Mouse (Mus musculus) neutrophil, adult 5-6 weeks (primary cell): Measurements from ENCODE around the gene Pemt. TPM values are rescaled to one million over a fixed set of nuclear protein-coding genes. Genes with fewer than 3 reads are reported as not detected.
A peak's percentile ranks its signal among the peaks of the same experiment; 100 is the strongest.

Experiments
- ATAC-seq: fragments of 151-379, 151-347 bp; 2 replicates; pipeline ENCODE4 v1.8.0; 2017; ENCODE audit warnings: mild to moderate bottlenecking, moderate TSS enrichment; ENCODE audit not compliant: insufficient number of reproducible peaks, poor library complexity, low FRiP score, severe bottlenecking; ENCODE audit errors: extremely low read depth
- total RNA-seq: library from RNA; stranded (forward); fragments of 200-1000 nt; gene quantifications from 2 replicates; pipeline ENCODE4 v1.2.3, GENCODE M21; 2017

Gene Pemt
- total RNA-seq, 1 experiment from 2014 or later = not detected

- ATAC-seq = no peak
These were observed 13.7 kb upstream of the Pemt start for GRCm38 (mm10) chr11:60060026-60060425.

GRCm38 (mm10) chr11:60058441-60058840 lies 12.2 kb upstream of the Pemt start:
- no peak for ATAC-seq

DNA sequence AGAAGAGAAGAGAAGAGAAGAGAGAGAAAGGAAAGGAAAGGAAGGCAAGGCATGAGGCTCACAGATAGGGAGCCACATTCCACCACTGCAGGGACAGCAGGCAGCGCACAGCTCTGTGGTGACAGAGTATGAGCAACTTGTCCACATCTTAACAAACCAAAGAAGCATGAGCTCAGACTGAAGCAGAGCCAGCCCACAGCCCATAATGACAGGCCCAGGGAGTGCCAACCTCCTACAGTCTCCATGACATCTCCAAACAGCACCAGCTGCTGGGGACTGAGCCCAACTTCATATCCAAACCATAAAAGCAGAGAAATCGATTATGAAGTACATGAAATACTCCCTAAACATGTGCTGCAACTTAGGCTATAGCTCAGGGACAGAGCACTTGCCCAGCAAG lies 11.7 kb upstream of the Pemt start:
- no peak for ATAC-seq

GRCm38 (mm10) chr11:60056520-60056919 lies 10.2 kb upstream of the Pemt start:
- ATAC-seq = no peak

DNA sequence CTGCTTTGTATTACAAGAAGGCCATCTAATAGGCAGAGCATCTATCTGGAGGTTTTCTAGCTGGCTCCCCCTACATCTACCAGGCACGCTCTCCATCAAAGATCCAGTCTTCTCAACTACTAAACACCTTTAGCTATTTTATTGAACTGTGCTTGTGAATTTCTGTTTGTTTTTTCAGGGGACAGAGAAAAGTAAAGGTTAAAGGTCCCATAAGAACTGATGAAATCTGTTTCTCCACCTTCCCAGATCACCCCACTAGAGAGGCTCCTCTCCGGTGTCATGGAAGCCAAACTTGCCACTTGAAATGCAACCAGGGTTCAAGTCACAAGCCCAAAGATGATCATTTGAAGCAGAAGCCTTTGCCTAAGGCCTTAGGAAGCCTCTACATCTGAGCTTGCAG lies 2.6 kb upstream of the Pemt start:
- ATAC-seq = no peak

GRCm38 (mm10) chr11:60045676-60046057 lies 622 bp downstream of the Pemt start:
- no peak for ATAC-seq

DNA sequence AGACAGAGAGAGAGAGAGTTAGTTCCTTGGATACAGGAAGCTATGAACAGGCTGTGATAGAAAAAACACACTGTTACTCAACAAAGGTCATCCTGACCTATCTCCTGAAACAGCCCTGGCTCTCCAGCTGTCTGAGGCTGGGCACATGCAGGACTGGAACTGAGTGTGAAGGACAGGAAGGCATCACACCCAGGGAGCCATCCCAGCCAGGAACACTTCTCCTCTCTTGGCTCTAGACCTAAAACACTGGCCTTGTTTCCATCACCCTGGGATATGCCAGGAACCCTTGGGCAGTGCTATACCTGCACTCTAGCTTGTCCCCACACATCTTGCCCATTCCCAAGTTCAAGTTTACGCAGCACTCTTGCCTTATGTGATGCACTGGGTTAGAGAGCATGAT lies 1.5 kb downstream of the Pemt start:
- no peak for ATAC-seq

DNA sequence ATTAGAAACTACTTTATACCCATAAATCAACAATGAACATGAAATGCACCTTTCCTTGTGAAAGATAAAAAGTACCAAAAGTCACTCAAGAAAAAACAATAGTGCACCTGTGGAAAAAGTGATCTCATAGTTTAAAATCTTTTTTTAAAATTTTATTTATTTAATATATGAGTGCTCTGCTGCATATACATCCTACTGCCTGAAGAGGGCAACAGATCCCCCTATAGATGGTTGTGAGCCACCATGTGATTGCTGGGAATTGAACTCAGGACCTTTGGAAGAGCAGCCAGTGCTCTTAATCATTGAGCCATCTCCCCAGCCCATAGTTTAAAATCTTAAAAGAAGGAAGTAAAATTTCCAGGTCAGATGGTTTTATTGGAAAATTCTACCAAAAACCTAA lies 4.0 kb downstream of the Pemt start:
- ATAC-seq = no peak

- ATAC-seq = no peak
These were observed 9.6 kb downstream of the Pemt start for GRCm38 (mm10) chr11:60036537-60037220.

DNA sequence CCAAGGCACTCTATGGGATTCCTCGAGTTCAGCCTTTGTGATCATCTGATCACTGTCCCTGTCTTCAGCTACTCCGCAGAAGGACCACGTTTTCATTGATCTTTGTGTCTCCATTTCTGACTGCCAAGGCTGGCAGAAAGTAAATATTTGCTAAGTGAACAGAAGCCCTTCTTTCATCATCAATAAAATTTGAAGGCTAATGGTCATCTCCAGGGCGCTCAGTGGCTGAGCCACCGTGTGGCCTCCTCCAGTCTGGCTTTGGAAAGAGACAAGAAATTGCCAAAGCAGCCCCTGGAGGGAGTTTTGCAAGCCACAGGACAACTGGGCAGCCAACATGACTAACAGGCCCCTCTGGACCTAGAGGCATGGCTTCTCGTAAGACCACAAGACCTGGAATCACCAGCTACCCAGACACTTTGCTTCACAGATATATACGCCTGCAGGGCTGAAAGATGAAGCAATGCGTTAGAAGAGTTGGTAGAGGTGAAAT lies 11.3 kb downstream of the Pemt start:
- no peak for ATAC-seq

GRCm38 (mm10) chr11:60034293-60034692 lies 12.0 kb downstream of the Pemt start:
- ATAC-seq = no peak

DNA sequence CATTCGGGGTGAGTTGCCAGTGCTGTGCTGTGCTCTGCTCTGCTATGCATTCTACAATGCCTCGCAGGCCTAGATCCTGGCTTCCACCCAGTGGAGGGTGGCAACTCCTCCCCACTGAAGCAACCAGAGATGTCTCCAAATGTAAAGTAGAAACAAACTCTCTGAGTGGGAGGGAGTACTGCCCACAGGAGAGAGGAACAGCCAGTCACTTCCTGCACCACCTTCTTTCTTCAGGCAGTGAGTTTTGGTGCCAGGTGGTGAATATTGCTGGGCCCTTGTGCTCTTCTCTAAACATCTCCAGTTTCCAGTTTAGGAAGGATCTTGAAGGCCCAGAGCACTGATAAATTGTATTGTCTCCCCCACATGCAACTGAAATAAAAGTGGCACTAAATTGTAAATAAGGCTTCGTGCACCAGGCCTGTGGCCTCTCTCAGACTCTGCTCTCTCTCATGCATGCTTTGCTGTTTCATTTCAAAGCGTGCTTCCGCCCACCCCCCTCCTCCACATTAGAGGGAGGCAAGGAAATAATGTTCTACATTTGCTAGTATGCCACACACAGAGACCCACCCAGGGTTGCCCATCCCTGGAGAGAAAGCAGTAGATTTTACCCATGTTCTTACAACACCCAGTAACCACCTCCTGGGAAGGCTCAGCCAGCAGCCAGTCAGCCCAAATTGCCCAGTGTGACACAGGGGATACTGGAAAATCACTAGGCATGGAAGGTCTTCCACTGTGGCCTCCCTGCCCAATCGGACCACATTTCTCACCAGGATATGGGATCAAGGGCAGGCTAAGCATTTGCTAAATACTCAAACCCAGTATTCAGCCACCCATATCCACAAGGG lies 13.5 kb downstream of the Pemt start:
- ATAC-seq = no peak

DNA sequence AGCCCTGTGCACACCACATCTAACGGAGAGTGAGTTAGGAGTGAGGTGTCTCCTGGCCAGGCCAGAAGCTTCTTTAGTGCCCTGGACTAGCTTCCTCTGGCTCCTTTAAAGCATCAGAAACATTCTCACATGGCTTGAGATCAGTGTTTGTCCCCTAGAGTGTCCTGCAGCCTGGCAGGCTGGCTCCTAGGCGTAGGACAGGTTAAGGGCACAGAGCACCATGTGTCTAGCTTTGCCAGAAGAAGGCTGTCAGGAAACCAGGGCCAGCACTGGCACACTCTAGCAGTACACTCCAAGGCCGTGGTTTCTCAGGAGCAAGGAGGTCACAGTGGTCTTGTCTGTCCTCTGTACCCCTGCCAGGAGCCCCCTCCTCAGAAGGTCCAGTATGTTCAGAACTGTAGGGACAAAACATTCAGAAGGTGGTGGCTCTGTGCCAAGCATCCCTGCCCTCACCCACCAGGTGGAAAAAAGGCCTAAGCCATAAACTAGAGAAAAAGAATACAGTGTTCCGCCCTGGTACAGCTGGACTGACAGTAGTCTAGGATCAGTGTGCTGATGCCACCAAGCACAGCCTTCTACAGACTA lies 15.4 kb downstream of the Pemt start:
- ATAC-seq = no peak

DNA sequence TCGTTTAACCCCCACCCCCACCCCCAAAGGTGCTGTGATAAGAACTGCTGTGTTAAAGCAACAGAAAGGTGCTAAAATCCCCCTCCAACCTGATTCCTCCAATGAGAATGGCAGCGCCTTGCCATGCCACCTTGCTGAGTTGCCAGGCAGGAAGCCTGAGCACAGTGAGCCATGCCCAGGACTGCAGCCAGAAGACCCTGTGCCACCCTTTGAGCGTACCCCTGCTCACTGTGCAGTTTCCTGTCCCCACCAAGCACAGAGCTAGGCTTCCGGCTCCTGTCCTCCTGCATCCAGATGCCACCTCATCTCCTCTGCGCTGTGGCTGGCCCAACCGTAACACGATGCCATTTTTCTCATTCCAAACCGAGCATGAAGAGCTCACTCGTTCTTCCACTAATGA lies 16.3 kb downstream of the Pemt start:
- no peak for ATAC-seq

GRCm38 (mm10) chr11:60027913-60028875 lies 18.1 kb downstream of the Pemt start:
- ATAC-seq = no peak

DNA sequence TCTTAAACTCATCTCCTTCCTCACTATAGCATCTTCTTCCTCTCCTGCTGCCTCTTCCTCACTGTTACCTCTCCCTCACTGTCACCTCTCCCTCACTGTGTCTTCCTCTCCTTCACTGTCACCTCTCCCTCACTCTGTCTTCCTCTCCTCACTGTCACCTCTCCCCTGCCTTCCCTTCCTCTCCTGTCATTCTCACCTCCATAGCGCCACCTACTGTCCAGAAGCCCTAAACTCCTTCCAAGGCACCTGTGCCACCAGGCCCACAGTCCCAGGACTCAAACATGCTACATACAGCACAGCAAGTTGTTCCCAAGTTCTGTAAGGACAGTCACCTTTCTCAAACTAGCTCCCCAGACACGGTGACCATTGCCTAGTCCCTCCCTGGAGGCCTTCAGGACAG lies 19.0 kb downstream of the Pemt start:
- ATAC-seq = peak; percentile 55; the same call in 1 of the 2 replicates

DNA sequence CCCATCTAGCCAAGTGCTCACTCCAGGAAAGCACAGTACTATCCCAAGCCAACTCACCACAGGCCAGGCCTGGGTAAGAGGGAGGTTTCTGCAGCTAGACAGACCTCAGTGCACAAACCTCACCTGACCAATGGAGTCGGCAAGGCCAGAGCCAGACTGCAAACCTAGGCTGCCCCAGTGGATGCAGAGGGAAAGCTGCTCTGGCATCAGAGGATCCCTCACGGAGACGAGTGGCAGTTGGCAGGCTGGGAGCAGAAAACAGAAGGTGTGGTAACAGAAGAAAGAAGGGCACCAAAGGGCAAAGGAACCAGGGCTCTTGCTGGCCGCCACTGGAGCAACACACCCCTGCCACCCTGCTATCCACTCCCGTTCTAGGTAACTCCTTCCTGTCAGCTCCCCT lies 20.1 kb downstream of the Pemt start:
- ATAC-seq = no peak

GRCm38 (mm10) chr11:60021201-60021600 lies 25.1 kb downstream of the Pemt start:
- no peak for ATAC-seq

DNA sequence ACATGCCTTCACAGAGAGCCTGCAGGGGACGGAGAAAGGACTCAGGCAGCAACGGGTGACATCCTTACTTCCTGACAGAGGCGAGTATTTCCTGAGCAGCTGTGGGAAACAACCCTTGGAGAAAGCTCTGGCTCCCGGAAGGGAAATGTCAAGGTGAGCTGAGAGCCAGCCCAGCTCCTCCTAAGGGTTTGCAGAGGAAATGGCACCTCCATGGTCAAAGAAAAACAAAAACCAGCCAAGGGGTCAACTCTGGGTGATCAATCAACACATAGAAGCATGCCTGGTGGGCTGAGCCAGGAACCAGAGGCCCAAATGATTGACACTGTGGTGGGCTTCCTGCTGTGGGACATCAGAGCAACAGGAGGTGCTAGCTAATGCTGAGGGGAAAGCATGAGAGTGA lies 29.6 kb downstream of the Pemt start:
- no peak for ATAC-seq
